Mouse (Mus musculus) CH12.LX (cell line): ENCODE measurements around the gene Ppp2ca. TPM values are rescaled to one million over a fixed set of nuclear protein-coding genes. Genes with fewer than 3 reads are reported as not detected.

Source experiments
- DNase-seq: peaks from one replicate; pipeline ENCODE4 v3.0.0-alpha.2; 2013; ENCODE audit errors: extremely low read depth
- H3K27ac ChIP-seq: 2 replicates; pipeline ENCODE4 v1.5.1; 2012; ENCODE audit warnings: low read depth, mild to moderate bottlenecking, control low read depth, moderate library complexity; ENCODE audit not compliant: insufficient read depth
- H3K27me3 ChIP-seq: replicated peaks from 2 replicates; pipeline ENCODE3; 2012; ENCODE audit warnings: inconsistent platforms
- H3K36me3 ChIP-seq, 2 experiments: replicated peaks in 1 of 2; 2 replicates each; pipeline versions ENCODE3 to v1.6.1; 2012; ENCODE audit warnings: inconsistent platforms in 1 of 2, low read length in 1 of 2, mild to moderate bottlenecking in 1 of 2, mixed read lengths in 1 of 2, moderate library complexity in 1 of 2; ENCODE audit not compliant: control insufficient read depth in 1 of 2, insufficient read depth in 1 of 2
- H3K4me1 ChIP-seq, 2 experiments: 2 replicates each; pipeline ENCODE4 v1.6.1; 2012; ENCODE audit warnings: inconsistent platforms in 1 of 2, moderate library complexity in 1 of 2; ENCODE audit not compliant: insufficient read depth in 2 of 2, control insufficient read depth in 1 of 2
- H3K4me2 ChIP-seq: 2 replicates; pipeline ENCODE4 v1.6.1; 2012; ENCODE audit warnings: low read depth, mild to moderate bottlenecking, control low read depth; ENCODE audit not compliant: poor library complexity, insufficient read depth, severe bottlenecking
- H3K4me3 ChIP-seq, 3 experiments: fragments of 150-350 bp in 1 of 3; sonication (generic) in 1 of 3; replicated peaks in 1 of 3; 2 replicates each; pipeline versions ENCODE3 to v1.5.1; 2011 to 2012; ENCODE audit warnings: low read depth in 2 of 3, low read length in 2 of 3, mild to moderate bottlenecking in 2 of 3, moderate library complexity in 2 of 3, control low read depth in 1 of 3, improper control_type of control experiment in 1 of 3, inconsistent platforms in 1 of 3, mixed read lengths in 1 of 3; ENCODE audit not compliant: poor library complexity in 1 of 3
- H3K79me2 ChIP-seq: replicated peaks from 2 replicates; pipeline ENCODE4 v1.6.1; 2012; ENCODE audit warnings: mild to moderate bottlenecking, moderate library complexity; ENCODE audit not compliant: control insufficient read depth, poor library complexity, insufficient read depth, severe bottlenecking; ENCODE audit errors: extremely low read depth
- H3K9ac ChIP-seq: 2 replicates; pipeline ENCODE4 v1.6.1; 2012; ENCODE audit warnings: low read depth, mild to moderate bottlenecking, control low read depth, moderate library complexity; ENCODE audit not compliant: insufficient read depth
- H3K9me3 ChIP-seq: replicated peaks from 2 replicates; pipeline ENCODE3; 2012; ENCODE audit warnings: low read length, inconsistent platforms, mixed read lengths
- CHD1 ChIP-seq: IDR thresholded peaks from 2 replicates; pipeline ENCODE4 v1.6.1; 2012; ENCODE audit warnings: low read depth, low read length, improper control_type of control experiment, inconsistent platforms
- CHD2 ChIP-seq: IDR thresholded peaks from 2 replicates; pipeline ENCODE4 v1.6.1; 2011; ENCODE audit warnings: low read length, improper control_type of control experiment
- CTCF ChIP-seq, 2 experiments: IDR thresholded peaks in 1 of 2; conservative IDR thresholded peaks in 1 of 2; 2 replicates each; pipeline ENCODE4 v1.5.1; 2011 to 2012; ENCODE audit warnings: low read depth in 2 of 2, low read length in 2 of 2, improper control_type of control experiment in 1 of 2, inconsistent platforms in 1 of 2, mild to moderate bottlenecking in 1 of 2, moderate library complexity in 1 of 2
- GABPA ChIP-seq: IDR thresholded peaks from 2 replicates; pipeline ENCODE4 v1.6.1; 2012; ENCODE audit warnings: low read depth, low read length, improper control_type of control experiment, inconsistent platforms; ENCODE audit not compliant: insufficient replicate concordance
- HCFC1 ChIP-seq: IDR thresholded peaks from 2 replicates; pipeline ENCODE4 v1.6.1; 2012; ENCODE audit warnings: low read depth, mild to moderate bottlenecking, inconsistent platforms, low read length, improper control_type of control experiment
- JUN ChIP-seq: IDR thresholded peaks from 2 replicates; pipeline ENCODE4 v1.6.1; 2011; ENCODE audit warnings: low read depth, mild to moderate bottlenecking, low read length, improper control_type of control experiment, moderate library complexity; ENCODE audit not compliant: insufficient read depth
- KAT2A ChIP-seq: IDR thresholded peaks from 2 replicates; pipeline ENCODE4 v1.6.1; 2012; ENCODE audit warnings: low read length, improper control_type of control experiment, inconsistent platforms; ENCODE audit not compliant: insufficient replicate concordance
- MYC ChIP-seq: IDR thresholded peaks from 2 replicates; pipeline ENCODE4 v1.6.1; 2011; ENCODE audit warnings: low read depth, mild to moderate bottlenecking, improper control_type of control experiment, low read length
- NELFE ChIP-seq: IDR thresholded peaks from 2 replicates; pipeline ENCODE4 v1.6.1; 2011; ENCODE audit warnings: low read depth, low read length, improper control_type of control experiment
- POLR2A ChIP-seq: IDR thresholded peaks from 2 replicates; pipeline ENCODE4 v1.6.1; 2011; ENCODE audit warnings: low read depth, mild to moderate bottlenecking, improper control_type of control experiment, low read length
- RAD21 ChIP-seq: IDR thresholded peaks from 2 replicates; pipeline ENCODE4 v1.6.1; 2011; ENCODE audit warnings: low read depth, mild to moderate bottlenecking, low read length, improper control_type of control experiment, moderate library complexity
- SIN3A ChIP-seq: IDR thresholded peaks from 2 replicates; pipeline ENCODE4 v1.6.1; 2012; ENCODE audit warnings: low read length, improper control_type of control experiment, inconsistent platforms
- TBP ChIP-seq: conservative IDR thresholded peaks from 2 replicates; pipeline ENCODE4 v1.6.1; 2011; ENCODE audit warnings: low read depth, low read length, improper control_type of control experiment
- ZMIZ1 ChIP-seq: IDR thresholded peaks from 2 replicates; pipeline ENCODE4 v1.6.1; 2012; ENCODE audit warnings: low read depth, mild to moderate bottlenecking, inconsistent platforms, low read length, improper control_type of control experiment
- ZNF384 ChIP-seq: IDR thresholded peaks from 2 replicates; pipeline ENCODE4 v1.6.1; 2012; ENCODE audit warnings: low read depth, low read length, improper control_type of control experiment, inconsistent platforms
- dilution Hi-C: fragments of 300-500 bp; cut with MboI; formaldehyde crosslinking; loops from 2 replicates; pipeline ENCODE4 v1.14.3; 2020; ENCODE audit warnings: low sequenced_read_pairs; ENCODE audit not compliant: extremely low pct_unique_long_range_greater_than_20kb, extremely low pct_ligation_motif_present
- in situ Hi-C: fragments of 300-500 bp; cut with MboI; formaldehyde crosslinking; loops from 3 replicates; pipeline ENCODE4 v1.14.3; 2019; ENCODE audit warnings: low sequenced_read_pairs, low pct_ligation_motif_present, low pct_unique_long_range_greater_than_20kb, mixed read lengths
- polyA plus RNA-seq: library from polyadenylated mRNA; unstranded; fragments of >175 nt; gene quantifications from 2 replicates; pipeline ENCODE4 v1.2.1, GENCODE M21; 2012; ENCODE audit warnings: low read depth; ENCODE audit not compliant: insufficient read length
- total RNA-seq, 2 experiments: library from RNA; depleted of rRNA; stranded (reverse); fragments of 300-350 nt in 1 of 2; fragments of >200 nt in 1 of 2; gene quantifications; 2 replicates each; pipeline ENCODE4 v1.2.3; 2012 to 2014

The Ppp2ca gene
- total and polyA plus RNA-seq, 3 experiments = 85.5 to 185 (median 177) TPM

DNA sequence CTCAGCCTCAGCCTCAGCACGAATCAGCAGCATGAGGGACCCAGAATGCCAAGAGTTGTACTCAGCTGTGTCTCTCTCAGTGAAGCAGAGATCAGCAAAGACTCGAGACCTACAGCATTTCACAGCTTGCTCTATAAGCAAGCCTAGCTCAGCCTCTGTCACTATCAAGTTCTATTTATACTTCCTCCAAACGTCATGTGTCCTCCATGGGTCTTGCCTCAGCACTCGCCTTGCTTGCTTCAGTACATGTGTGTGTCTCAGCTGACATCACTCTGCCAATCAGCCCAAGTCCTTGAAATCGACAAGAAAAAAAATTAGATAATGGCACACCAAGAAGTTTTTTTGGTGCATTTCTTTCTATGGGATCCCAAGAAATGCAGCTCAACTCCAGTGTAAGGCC lies 42.3 kb upstream of the Ppp2ca start:
- Histone ChIP-seq H3K27me3 (no peaks in the 10 kb centered on the region), H3K27ac (no peak overlapping the region), H3K4me2 (no peak overlapping the region), H3K4me1 (no peaks in the 10 kb centered on the region), H3K36me3 (no peaks in the 10 kb centered on the region), H3K9me3 (no peaks in the 10 kb centered on the region), H3K9ac (no peak overlapping the region), H3K4me3 (no peak overlapping the region), H3K79me2 (no peaks in the 10 kb centered on the region)
- dilution Hi-C loops (no loop called here), in situ Hi-C loops (loop anchor here (10.0 kb wide), 1 partner anchor 169 kb away; no protein-coding TSS in a partner anchor)
- DNase-seq = no peak
- TF ChIP-seq RAD21 (no peak), JUN (no peak), HCFC1 (no peak)

DNA sequence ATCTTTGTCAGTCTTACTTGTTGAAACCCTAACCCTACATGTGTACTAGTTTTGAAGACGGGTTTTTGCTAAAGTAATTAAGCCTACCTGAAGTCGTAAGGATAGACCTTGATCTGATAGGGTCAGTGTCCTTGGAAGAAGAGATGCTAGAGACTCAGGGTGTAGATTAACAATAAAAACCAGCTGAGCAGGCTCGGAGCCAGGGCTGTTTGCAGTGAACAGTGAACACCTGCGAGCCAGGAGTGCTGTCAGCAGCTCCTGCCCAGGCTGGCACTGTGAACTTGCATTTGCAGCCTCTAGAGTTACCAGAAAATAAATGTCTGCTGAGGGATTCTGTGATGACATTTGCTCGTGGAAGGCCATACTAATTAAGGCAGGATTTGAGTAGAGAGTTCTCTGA lies 39.5 kb upstream of the Ppp2ca start:
- Histone ChIP-seq H3K4me2 (no peak overlapping the region), H3K27ac (no peak overlapping the region), H3K4me1 (peaks cover 0 to 6% of the 10 kb centered on the region in 2 experiments; a peak in 2 of 4 replicates), H3K9me3 (peaks cover 3% of the 10 kb centered on the region), H3K4me3 (no peak overlapping the region)
- in situ Hi-C loops = loop anchor here (10.0 kb wide), 1 partner anchor 166 kb away; no protein-coding TSS in a partner anchor
- TF ChIP-seq ZNF384 (no peak), MYC (no peak), CHD2 (no peak), HCFC1 (no peak), CTCF (conservative IDR thresholded peaks at IDR 0.05 in 1 of 2, IDR thresholded peaks at IDR 0.05 in 1 of 2; ENCODE audit: low read depth in 2 of 2, low read length in 2 of 2) (no peak), KAT2A (no peak), SIN3A (no peak), CHD1 (no peak), POLR2A (no peak), GABPA (no peak), TBP (no peak), JUN (no peak), ZMIZ1 (no peak)
- TF ChIP-seq, all 38 proteins: peak for 0
- H3K27me3 ChIP-seq = no peaks in the 10 kb centered on the region
- H3K79me2 ChIP-seq = no peaks in the 10 kb centered on the region
- H3K36me3 ChIP-seq = no peaks in the 10 kb centered on the region
- DNase-seq = no peak
- dilution Hi-C loops = no loop called here
- no peak overlapping the region for H3K9ac ChIP-seq

DNA sequence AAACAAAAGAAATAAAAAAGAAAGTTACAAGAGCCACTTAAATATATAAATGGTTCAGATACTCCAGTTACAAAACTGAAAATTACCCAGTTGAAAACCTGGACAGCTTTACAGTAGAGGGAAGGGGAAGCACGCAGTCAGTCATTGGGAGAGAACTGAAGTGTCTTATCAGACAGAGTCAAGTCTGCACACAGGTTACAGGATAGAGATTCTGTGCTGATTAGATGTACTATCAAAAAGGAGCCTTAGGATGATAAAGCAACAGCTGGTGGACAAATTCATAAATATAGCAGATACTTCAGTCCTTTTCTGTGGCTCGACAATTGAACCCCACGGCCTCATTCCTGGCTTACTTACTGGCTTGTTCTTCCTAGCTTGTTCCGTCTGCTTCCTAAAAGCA lies 38.2 kb upstream of the Ppp2ca start:
- TF ChIP-seq NELFE = no peak
- TF ChIP-seq CHD1 = no peak
- in situ Hi-C loops (no loop called here), dilution Hi-C loops (no loop called here)
- H3K9me3 ChIP-seq = peaks cover 3% of the 10 kb centered on the region
- no peaks in the 10 kb centered on the region for H3K79me2 ChIP-seq
- no peaks in the 10 kb centered on the region for H3K36me3 ChIP-seq
- no peaks in the 10 kb centered on the region for H3K27me3 ChIP-seq
- no peak overlapping the region for H3K4me3 ChIP-seq
- no peak for DNase-seq
- no peak overlapping the region for H3K27ac ChIP-seq
- no peak overlapping the region for H3K9ac ChIP-seq
- no peak overlapping the region for H3K4me2 ChIP-seq
- peaks cover 0 to 12% of the 10 kb centered on the region in 2 experiments; a peak in 2 of 4 replicates for H3K4me1 ChIP-seq
